Mouse (Mus musculus): ENCODE measurements around the gene Xpnpep2.

DNA sequence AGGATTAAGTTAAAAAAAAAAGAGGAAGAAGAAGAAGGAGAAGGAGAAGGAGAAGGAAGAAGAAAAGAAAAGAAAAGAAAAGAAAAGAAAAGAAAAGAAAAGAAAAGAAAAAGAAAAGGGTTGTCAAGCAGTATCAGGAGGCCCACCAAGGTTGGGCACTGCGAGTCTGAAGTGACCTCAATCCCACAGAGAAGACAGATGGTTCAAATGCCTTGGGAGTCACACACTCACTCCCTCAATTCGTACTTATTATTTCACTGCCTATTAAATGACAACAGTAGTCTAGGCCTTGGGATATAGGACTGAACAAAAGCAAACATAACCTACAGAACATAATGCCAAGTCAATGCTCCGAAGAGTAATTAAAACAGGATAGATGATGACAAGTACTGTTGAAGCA is 5.3 kb upstream of the Xpnpep2 start:
- TF ChIP-seq POLR2A (IDR thresholded peaks at IDR 0.05; ENCODE audit: borderline replicate concordance, extremely low read depth, low read depth, low read length) (no peak), CTCF (IDR thresholded peaks at IDR 0.05; ENCODE audit: insufficient read depth, low read length) (no peak)
